ENCODE assay signal across 14 mouse cellular contexts in the genomic region with DNA sequence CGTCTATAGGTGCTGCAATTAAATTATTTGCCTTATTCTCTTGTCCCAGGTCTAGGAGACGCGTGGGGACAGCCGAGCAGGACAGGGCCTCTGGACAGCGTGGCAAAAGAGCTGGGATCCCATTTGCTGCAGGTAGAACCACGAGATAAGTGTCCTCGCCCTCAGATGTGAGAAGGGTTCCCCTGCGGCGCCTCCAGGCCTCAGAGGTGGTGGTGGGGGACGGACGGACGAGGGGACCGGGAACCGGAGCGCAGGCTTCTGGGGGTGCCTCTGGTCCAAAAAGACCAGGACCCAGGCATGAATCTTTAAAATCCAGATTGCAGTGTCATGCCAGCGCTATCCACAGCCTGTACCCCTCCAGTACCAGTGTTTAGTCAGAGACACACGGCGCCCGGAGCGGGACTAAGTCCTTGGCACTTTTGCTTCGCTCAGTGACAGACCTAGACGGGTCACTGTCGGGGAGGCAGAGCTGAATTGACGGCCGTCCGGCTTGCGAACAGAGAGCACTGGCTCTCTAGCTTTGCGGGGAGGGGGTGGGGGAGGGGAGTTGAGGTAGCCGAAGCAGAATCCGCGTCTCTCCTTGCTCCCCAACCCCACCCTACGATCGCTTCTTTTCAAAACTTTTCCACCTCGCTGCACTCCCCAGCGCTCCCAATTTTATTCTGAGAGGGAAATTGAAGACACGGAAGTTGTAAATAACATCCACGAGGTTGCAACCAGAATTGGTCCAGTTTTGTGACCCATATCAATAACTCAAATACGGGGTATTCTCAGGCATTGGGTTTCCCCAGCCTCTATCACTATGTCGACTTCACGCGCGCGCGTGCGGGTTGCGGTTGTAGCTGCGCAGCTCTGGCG. TPM values are rescaled to one million over a fixed set of nuclear protein-coding genes. Genes with fewer than 3 reads are reported as not detected.
DNase-seq lines count a peak whose midpoint lies in the region; ATAC-seq lines count a peak whose summit lies in the region.
"Had no signal": no experiment of that assay in that cellular context is flagged by ENCODE, and none has a peak within 500 bp of the region (broad histone marks: within the 10 kb centered on the region; RNA-seq: fewer than 3 reads in every experiment).

No protein-coding gene starts in this region.

- no peak overlapping the region for H3K9ac ChIP-seq in heart, embryonic 12.5 days
- no peak overlapping the region for H3K9ac ChIP-seq in midbrain, embryonic 11.5 days (ENCODE audit: low read length)
- no peak overlapping the region for H3K9ac ChIP-seq in midbrain, embryonic 14.5 days (replicated peaks; ENCODE audit: low read length)

- H3K4me1 ChIP-seq in heart, embryonic 10.5 days = peaks cover 24% of the 10 kb centered on the region
- H3K4me1 ChIP-seq in heart, embryonic 12.5 days (replicated peaks) = 0 out of 2 replicates have a peak, but pooled peaks cover 11% of the 10 kb centered on the region
- H3K4me1 ChIP-seq in midbrain, embryonic 11.5 days (ENCODE audit: control insufficient read depth, insufficient read depth, low read length) = peaks cover 3% of the 10 kb centered on the region
- no peaks in the 10 kb centered on the region for H3K4me1 ChIP-seq in midbrain, embryonic 14.5 days (ENCODE audit: control insufficient read depth, insufficient read depth, low read length)

- no peaks in the 10 kb centered on the region for H3K36me3 ChIP-seq in heart, embryonic 10.5 days
- no peaks in the 10 kb centered on the region for H3K36me3 ChIP-seq in heart, embryonic 12.5 days
- no peaks in the 10 kb centered on the region for H3K36me3 ChIP-seq in midbrain, embryonic 11.5 days (ENCODE audit: control insufficient read depth, insufficient read depth, low read length)
- no peaks in the 10 kb centered on the region for H3K36me3 ChIP-seq in midbrain, embryonic 14.5 days (ENCODE audit: control insufficient read depth, insufficient read depth, low read length)

- H3K27me3 ChIP-seq in heart, embryonic 10.5 days (ENCODE audit: insufficient read depth, poor library complexity, severe bottlenecking) = peaks cover 94% of the 10 kb centered on the region
- peaks cover 91% of the 10 kb centered on the region for H3K27me3 ChIP-seq in heart, embryonic 12.5 days (replicated peaks)
- peaks cover 88% of the 10 kb centered on the region for H3K27me3 ChIP-seq in midbrain, embryonic 11.5 days (ENCODE audit: control insufficient read depth, insufficient read depth, low read length)
- H3K27me3 ChIP-seq in midbrain, embryonic 14.5 days (ENCODE audit: control insufficient read depth, insufficient read depth, low read length) = peaks cover 93% of the 10 kb centered on the region

- H3K27ac ChIP-seq in heart, embryonic 10.5 days = no peak overlapping the region
- H3K27ac ChIP-seq in heart, embryonic 12.5 days (ENCODE audit: poor library complexity, severe bottlenecking) = no peak overlapping the region
- no peak overlapping the region for H3K27ac ChIP-seq in midbrain, embryonic 11.5 days (ENCODE audit: low read depth, low read length)
- H3K27ac ChIP-seq in midbrain, embryonic 14.5 days (replicated peaks; ENCODE audit: low read depth, low read length) = no peak overlapping the region

- H3K9me3 ChIP-seq in heart, embryonic 10.5 days = no peaks in the 10 kb centered on the region
- no peaks in the 10 kb centered on the region for H3K9me3 ChIP-seq in heart, embryonic 12.5 days (replicated peaks)
- no peaks in the 10 kb centered on the region for H3K9me3 ChIP-seq in midbrain, embryonic 11.5 days (ENCODE audit: control insufficient read depth, low read length)
- no peaks in the 10 kb centered on the region for H3K9me3 ChIP-seq in midbrain, embryonic 14.5 days (ENCODE audit: control insufficient read depth, low read length)

- under 1% methylated on average over 48 of the region's 48 CpGs for WGBS in heart, embryonic 10.5 days
- WGBS in heart, embryonic 12.5 days = under 1% methylated on average over 48 of the region's 48 CpGs
- WGBS in midbrain, embryonic 11.5 days = under 1% methylated on average over 48 of the region's 48 CpGs
- WGBS in midbrain, embryonic 14.5 days = under 1% methylated on average over 48 of the region's 48 CpGs

- peak overlapping the region; percentile 15; the same call in 1 of the 2 replicates for H3K4me3 ChIP-seq in heart, embryonic 10.5 days
- no peak overlapping the region; the same call in 1 of the 2 replicates for H3K4me3 ChIP-seq in heart, embryonic 12.5 days
- H3K4me3 ChIP-seq in midbrain, embryonic 11.5 days (ENCODE audit: low read depth, low read length) = no peak overlapping the region; the same call in 1 of the 2 replicates
- H3K4me3 ChIP-seq in midbrain, embryonic 14.5 days (replicated peaks; ENCODE audit: low read depth, low read length) = no peak overlapping the region

- DNase-seq in heart, embryonic 10.5 days (ENCODE audit: low spot score) = no peak
- DNase-seq in midbrain, embryonic 11.5 days (ENCODE audit: low spot score, missing footprints) = peak; percentile 97
- DNase-seq in midbrain, embryonic 14.5 days = no peak
- peak; percentile 61 for DNase-seq in embryo, embryonic 10.5 days (ENCODE audit: low spot score)
- peak; percentile 41 for DNase-seq in naive thymus-derived CD4-positive, alpha-beta T cell, adult 2 months (ENCODE audit: low read depth)
- DNase-seq in spleen, postnatal 36 days (ENCODE audit: low spot score in 2 of 2) = no peak
- no peak for DNase-seq in liver
- DNase-seq: cerebellum, adult 9-10 months; gastrocnemius, postnatal 25 days; heart, postnatal 14 days; kidney, adult 9 months; lung, adult 18-20 months had no signal

- no peak overlapping the region for H3K4me2 ChIP-seq in heart, embryonic 12.5 days
- peak overlapping the region; percentile 17; the same call in 1 of the 2 replicates for H3K4me2 ChIP-seq in midbrain, embryonic 11.5 days
- H3K4me2 ChIP-seq in midbrain, embryonic 14.5 days (ENCODE audit: low read length) = no peak overlapping the region

- no peak for ATAC-seq in heart, embryonic 12.5 days (ENCODE audit: insufficient number of reproducible peaks, low FRiP score)
- ATAC-seq in midbrain, embryonic 11.5 days (ENCODE audit: low FRiP score) = no peak
- ATAC-seq in midbrain, embryonic 14.5 days (ENCODE audit: low FRiP score, low TSS enrichment) = no peak

RNA-seq across cellular contexts. Expression of a gene that starts 9.7 kb away (rescaled TPM):
- polyA plus RNA-seq in heart, embryonic 10.5 days (2016; fragmentation: Nextera tagmentation; extraction: Ambion mirVana) = 0.05 and 0.18 TPM in 2 replicates
- not detected in 2 replicates for polyA plus RNA-seq in heart, embryonic 12.5 days (2016; fragmentation: Nextera tagmentation; extraction: Ambion mirVana)
- polyA plus RNA-seq in midbrain, embryonic 11.5 days (2014; fragmentation: Nextera tagmentation; extraction: Ambion mirVana) = 1.8 and 2.3 TPM in 2 replicates
- polyA plus RNA-seq in midbrain, embryonic 14.5 days (2014; fragmentation: Nextera tagmentation; extraction: Ambion mirVana) = 0.05 TPM in 1 of 2 replicates, not detected in the other
- polyA plus RNA-seq: spleen, adult 2 months had no signal

Comparison
In these comparisons a context has a peak if more than half of its experiments do, and no peak if none do; other contexts are left out.
1. DNase-seq: peak in midbrain, embryonic 11.5 days (single experiment), embryo, embryonic 10.5 days (single experiment) and naive thymus-derived CD4-positive, alpha-beta T cell, adult 2 months (single experiment); none in heart, embryonic 10.5 days (single experiment), midbrain, embryonic 14.5 days (single experiment), spleen, postnatal 36 days (0 of 2) and liver (single experiment).